Mouse (Mus musculus) ES-E14 (cell line): ENCODE data around the gene Lilr4b.

Source experiments
- CHD2 ChIP-seq: IDR thresholded peaks from 2 replicates; pipeline ENCODE4 v1.6.1; 2014; ENCODE audit warnings: mild to moderate bottlenecking, low read depth, low read length, inconsistent platforms
- HCFC1 ChIP-seq: IDR thresholded peaks from 2 replicates; pipeline ENCODE4 v1.6.1; 2012; ENCODE audit warnings: low read length, inconsistent platforms, borderline replicate concordance; ENCODE audit not compliant: insufficient read depth
- ZC3H11A ChIP-seq: IDR thresholded peaks from 2 replicates; pipeline ENCODE4 v1.6.1; 2012; ENCODE audit warnings: low read depth, mild to moderate bottlenecking, inconsistent platforms, low read length, borderline replicate concordance
- ZNF384 ChIP-seq: IDR thresholded peaks from 2 replicates; pipeline ENCODE4 v1.6.1; 2012; ENCODE audit warnings: low read depth, low read length, inconsistent platforms

DNA sequence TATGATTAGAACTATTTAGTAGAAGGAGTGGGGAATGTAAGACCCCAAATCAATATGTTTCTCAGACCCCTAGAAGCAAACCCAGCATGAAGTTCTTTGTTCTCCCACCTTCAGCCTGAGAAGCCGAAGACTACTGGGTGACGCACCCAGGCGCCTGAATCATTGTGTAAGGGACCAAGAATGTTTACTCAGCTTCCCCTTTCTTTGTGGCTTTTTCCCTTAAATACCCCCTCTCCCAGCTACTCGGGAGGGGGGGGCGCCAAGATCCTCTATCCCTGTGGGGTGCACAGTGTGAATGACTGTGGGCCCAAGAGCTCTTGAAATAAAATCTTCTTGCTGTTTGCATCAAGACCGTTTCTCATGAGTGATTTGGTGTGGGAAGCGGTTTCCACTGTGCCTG is 50.4 kb downstream of the Lilr4b start:
- TF ChIP-seq ZNF384: no peak
- no peak for TF ChIP-seq HCFC1
- no peak for TF ChIP-seq ZC3H11A
- TF ChIP-seq CHD2: no peak
